Mouse (Mus musculus) myocyte (in vitro differentiated cells): Measurements from ENCODE around the gene Podn.

Source experiments
- MAX ChIP-seq: IDR thresholded peaks from one replicate; pipeline ENCODE4 v1.6.1; 2011; ENCODE audit warnings: low read depth, mild to moderate bottlenecking, control low read depth
- MYOG ChIP-seq, 3 experiments: IDR thresholded peaks; one replicate each; pipeline ENCODE4 v1.6.1; 2011; ENCODE audit warnings: control low read depth in 2 of 3, low read depth in 2 of 3, mild to moderate bottlenecking in 2 of 3; ENCODE audit not compliant: insufficient read length in 2 of 3, control insufficient read depth in 1 of 3, insufficient read depth in 1 of 3
- POLR2A ChIP-seq: IDR thresholded peaks from one replicate; pipeline ENCODE4 v1.6.1; 2011; ENCODE audit warnings: low read depth, mild to moderate bottlenecking, control low read depth, moderate library complexity; ENCODE audit not compliant: insufficient read length
- POLR2AphosphoS2 ChIP-seq: IDR thresholded peaks from one replicate; pipeline ENCODE4 v1.6.1; 2011; ENCODE audit warnings: low read depth, control low read depth; ENCODE audit not compliant: insufficient read length

DNA sequence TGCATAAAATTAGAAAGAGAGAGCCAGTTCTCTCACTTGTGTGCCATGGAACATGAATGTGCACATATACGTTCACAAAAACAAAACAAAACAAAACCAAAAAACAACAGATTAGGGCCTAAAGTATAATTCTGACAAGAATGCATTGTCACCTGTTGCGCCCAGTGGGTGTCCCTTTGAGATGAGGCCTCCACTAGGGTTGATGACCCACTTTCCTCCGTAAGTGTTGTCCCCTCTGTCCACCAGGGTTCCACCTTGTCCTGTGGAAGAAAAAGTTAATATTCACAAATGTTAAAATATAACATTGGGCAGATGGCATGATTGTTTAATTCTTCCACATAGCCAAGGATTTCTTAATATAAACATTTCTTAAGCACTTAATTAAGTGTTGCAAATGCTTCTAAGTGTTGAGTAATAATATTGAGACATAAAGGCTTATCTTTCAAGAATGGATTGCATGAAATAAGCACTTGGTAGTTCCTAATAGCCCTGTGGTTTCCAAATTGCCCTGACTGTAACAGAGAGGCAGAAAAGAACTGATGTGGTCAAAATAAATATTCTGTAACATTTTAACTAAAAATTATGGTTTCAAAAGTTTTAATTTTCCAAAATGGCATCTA lies 21.9 kb downstream of the Podn start:
- TF ChIP-seq POLR2A, result no peak
- TF ChIP-seq MAX, result no peak
- TF ChIP-seq POLR2AphosphoS2, result no peak
- TF ChIP-seq MYOG (IDR thresholded peaks at IDR 0.05; ENCODE audit: control insufficient read depth in 1 of 3, insufficient read depth in 1 of 3, insufficient read length in 2 of 3, low read depth in 2 of 3), result no peak
